Mouse (Mus musculus) lung, postnatal 0 days (tissue): ENCODE measurements around the gene Pi4k2b. TPM values are rescaled to one million over a fixed set of nuclear protein-coding genes. Genes with fewer than 3 reads are reported as not detected.

Experiments used
- ATAC-seq: fragments of 200-750 bp; cut with Nextera tagmentation; 2 replicates; pipeline ENCODE4 v1.8.0; 2017; ENCODE audit warnings: moderate library complexity
- DNase-seq: peaks from one replicate; pipeline ENCODE4 v3.0.0-alpha.2; 2016; ENCODE audit warnings: low spot score
- H3K27ac ChIP-seq: fragments of 300-500 bp; sonication (generic); 2 replicates; pipeline ENCODE4 v1.5.1; 2014; ENCODE audit warnings: antibody characterized with exemption, mild to moderate bottlenecking, low read length, mixed read lengths
- H3K27me3 ChIP-seq: fragments of 300-500 bp; sonication (generic); replicated peaks from 2 replicates; pipeline ENCODE4 v1.6.1; 2014; ENCODE audit warnings: low read length, mixed read lengths; ENCODE audit not compliant: insufficient read depth
- H3K36me3 ChIP-seq: fragments of 300-500 bp; sonication (generic); 2 replicates; pipeline ENCODE4 v1.6.1; 2014; ENCODE audit warnings: low read length, mixed read lengths; ENCODE audit not compliant: insufficient read depth
- H3K4me1 ChIP-seq: fragments of 300-500 bp; sonication (generic); 2 replicates; pipeline ENCODE4 v1.6.1; 2014; ENCODE audit warnings: antibody characterized with exemption, low read depth, low read length, mixed read lengths; ENCODE audit not compliant: insufficient read depth
- H3K4me2 ChIP-seq: fragments of 300-500 bp; sonication (generic); replicated peaks from 2 replicates; pipeline ENCODE4 v1.6.1; 2014; ENCODE audit warnings: low read depth, mild to moderate bottlenecking, low read length, moderate library complexity, mixed read lengths
- H3K4me3 ChIP-seq: fragments of 300-500 bp; sonication (generic); 2 replicates; pipeline ENCODE4 v1.5.1; 2014; ENCODE audit warnings: low read depth, low read length
- H3K9ac ChIP-seq: fragments of 300-500 bp; sonication (generic); replicated peaks from 2 replicates; pipeline ENCODE4 v1.6.1; 2014; ENCODE audit warnings: low read depth, mild to moderate bottlenecking
- H3K9me3 ChIP-seq: fragments of 300-500 bp; sonication (generic); 2 replicates; pipeline ENCODE4 v1.6.1; 2016; ENCODE audit warnings: low read length, mixed read lengths
- CTCF ChIP-seq: IDR thresholded peaks from 2 replicates; pipeline ENCODE4 v1.5.1; 2016; ENCODE audit warnings: antibody characterized with exemption, mild to moderate bottlenecking
- EP300 ChIP-seq: IDR thresholded peaks from 2 replicates; pipeline ENCODE4 v1.6.1; 2016; ENCODE audit warnings: antibody characterized with exemption, mild to moderate bottlenecking, control low read depth
- WGBS: fragments of 180-500 bp; shearing (Covaris S2); extraction: QIAGEN DNeasy Blood & Tissue Kit; methylation state at CpG from one replicate; pipeline ENCODE4 v1.1.7; 2014; 5-methylcytosine and 5-hydroxymethylcytosine counted together
- polyA plus RNA-seq: library from polyadenylated mRNA; unstranded; fragments of >200 nt; fragmentation: Nextera tagmentation; extraction: Ambion mirVana; gene quantifications from 2 replicates; pipeline ENCODE4 v1.2.1, GENCODE M21; 2015

Gene Pi4k2b
- polyA plus RNA-seq, 1 experiment from 2014 or later = 117 TPM

DNA sequence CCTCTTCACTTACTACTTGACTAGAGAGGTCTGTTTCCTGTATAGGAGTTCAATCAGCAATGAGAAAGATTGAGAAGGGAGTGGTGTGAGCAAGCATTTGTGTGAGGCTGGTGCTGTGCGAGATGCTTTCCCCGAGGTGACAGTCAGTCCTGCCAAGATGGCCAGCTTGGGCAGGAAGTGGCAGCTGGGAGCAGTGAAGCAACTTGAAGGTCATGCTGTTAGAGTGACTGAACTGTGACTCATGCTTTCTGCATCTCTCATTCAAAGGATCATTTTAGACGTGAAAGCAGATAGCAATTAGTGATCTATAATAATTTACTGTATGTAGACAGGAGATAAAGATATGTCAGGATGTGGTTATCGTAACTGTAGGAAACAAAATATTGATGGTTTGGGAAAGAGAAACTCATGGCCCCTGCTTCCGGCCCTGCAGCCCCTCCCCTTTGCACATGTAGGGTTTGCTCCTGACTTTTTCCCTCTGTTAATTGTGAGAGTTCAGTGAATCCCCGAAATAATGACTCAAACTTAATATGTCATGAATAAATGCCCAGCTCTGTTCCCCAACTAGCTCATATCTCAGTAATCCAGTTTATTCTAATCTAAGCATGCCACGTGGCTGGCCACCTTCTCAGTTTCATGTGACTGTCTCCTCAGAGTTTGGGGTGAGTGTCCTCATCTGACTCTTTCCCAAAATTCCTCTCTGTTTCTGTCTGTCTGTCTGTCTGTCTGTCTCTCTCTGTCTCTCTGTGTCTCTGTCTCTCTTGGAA, 45.4 kb downstream of the Pi4k2b start:
- DNase-seq (no peak), ATAC-seq (no peak)
- H3K9ac ChIP-seq = no peak overlapping the region
- H3K9me3 ChIP-seq = no peaks in the 10 kb centered on the region
- TF ChIP-seq CTCF (no peak), EP300 (no peak)
- no peaks in the 10 kb centered on the region for H3K27me3 ChIP-seq
- H3K4me1 ChIP-seq = no peaks in the 10 kb centered on the region; the same call in 1 of the 2 replicates
- 71% methylated on average over 7 of the region's 7 CpGs for WGBS
- no peak overlapping the region for H3K4me3 ChIP-seq
- no peak overlapping the region for H3K4me2 ChIP-seq
- no peaks in the 10 kb centered on the region for H3K36me3 ChIP-seq
- H3K27ac ChIP-seq = no peak overlapping the region

DNA sequence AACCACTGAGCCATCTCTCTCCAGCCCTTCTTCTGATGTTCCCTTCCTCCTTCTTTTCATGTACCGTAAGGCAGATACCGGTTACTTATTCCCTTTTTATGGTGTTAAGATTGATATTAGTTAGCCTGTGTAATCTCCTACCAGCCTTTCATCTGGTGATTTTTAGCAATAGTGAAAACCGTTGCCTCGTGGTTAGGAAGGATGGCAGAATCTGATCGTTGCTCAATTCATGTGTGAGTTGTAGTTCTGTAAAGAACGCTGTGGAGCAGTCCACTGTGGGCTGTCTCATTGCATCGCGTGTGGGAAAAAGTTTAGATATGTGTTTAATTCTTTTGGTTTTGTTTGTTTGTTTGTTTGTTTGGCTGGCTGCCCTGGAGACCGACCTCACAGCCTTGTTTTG, 51.9 kb downstream of the Pi4k2b start:
- ATAC-seq = no peak
- peaks cover 14% of the 10 kb centered on the region for H3K36me3 ChIP-seq
- TF ChIP-seq EP300 = no peak
- TF ChIP-seq CTCF = no peak

GRCm38 (mm10) chr5:52794109-52794508, 52.7 kb downstream of the Pi4k2b start:
- ATAC-seq (no peak), DNase-seq (no peak)
- TF ChIP-seq EP300 (no peak), CTCF (no peak)
- Histone ChIP-seq H3K27ac (no peak overlapping the region), H3K9ac (no peak overlapping the region), H3K27me3 (no peaks in the 10 kb centered on the region), H3K9me3 (no peaks in the 10 kb centered on the region), H3K4me1 (no peaks in the 10 kb centered on the region), H3K4me2 (no peak overlapping the region), H3K36me3 (peaks cover 14% of the 10 kb centered on the region), H3K4me3 (no peak overlapping the region)
- WGBS = 89% methylated on average over 9 of the region's 9 CpGs

More for the DNA sequence above, 51.9 kb downstream of the Pi4k2b start:
- Histone ChIP-seq H3K4me2 (no peak overlapping the region), H3K9ac (no peak overlapping the region), H3K4me1 (no peaks in the 10 kb centered on the region), H3K4me3 (no peak overlapping the region), H3K9me3 (no peaks in the 10 kb centered on the region), H3K27me3 (no peaks in the 10 kb centered on the region), H3K27ac (no peak overlapping the region)
- WGBS = 86% methylated on average over 9 of the region's 9 CpGs
- no peak for DNase-seq

DNA sequence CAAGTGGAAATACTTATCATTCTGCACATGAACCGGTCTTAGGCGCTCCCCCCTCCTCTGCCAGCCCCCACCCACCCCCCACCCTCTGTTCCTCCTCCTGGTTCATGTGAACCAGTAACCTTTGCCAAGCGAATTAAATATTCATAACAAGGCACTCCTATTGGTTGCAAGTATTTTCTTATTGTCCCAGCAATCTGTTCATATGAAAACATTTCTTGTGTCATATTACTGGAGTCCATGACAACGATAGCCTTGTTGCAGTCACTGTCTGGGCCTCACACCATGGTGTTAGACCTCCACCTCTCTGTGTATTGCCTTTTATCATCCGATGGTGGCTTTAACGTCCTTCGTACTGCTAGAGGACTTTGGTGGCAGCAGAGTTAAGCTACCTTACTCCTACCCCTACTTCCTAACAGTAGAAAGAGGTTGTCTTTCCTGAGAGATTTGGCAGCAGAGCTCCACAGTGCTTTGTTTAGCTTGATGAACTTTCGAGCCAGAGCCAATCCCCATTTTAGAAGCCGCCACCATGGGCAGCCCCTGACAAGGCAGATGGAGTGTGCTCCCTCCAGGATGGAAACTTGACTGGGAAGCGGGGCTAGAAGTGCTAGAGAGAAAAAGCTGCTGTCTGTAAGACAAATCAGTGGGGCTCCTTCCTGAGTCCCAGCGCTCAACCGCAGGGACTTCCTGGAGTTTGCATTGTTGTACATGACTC, 58.1 kb downstream of the Pi4k2b start:
- ATAC-seq (no peak), DNase-seq (no peak)
- Histone ChIP-seq H3K27ac (no peak overlapping the region), H3K4me1 (no peaks in the 10 kb centered on the region), H3K4me3 (no peak overlapping the region), H3K9ac (no peak overlapping the region), H3K9me3 (no peaks in the 10 kb centered on the region), H3K27me3 (no peaks in the 10 kb centered on the region), H3K36me3 (peaks cover 14% of the 10 kb centered on the region), H3K4me2 (no peak overlapping the region)
- WGBS = 90% methylated on average over 12 of the region's 12 CpGs
- TF ChIP-seq CTCF (no peak), EP300 (no peak)

DNA sequence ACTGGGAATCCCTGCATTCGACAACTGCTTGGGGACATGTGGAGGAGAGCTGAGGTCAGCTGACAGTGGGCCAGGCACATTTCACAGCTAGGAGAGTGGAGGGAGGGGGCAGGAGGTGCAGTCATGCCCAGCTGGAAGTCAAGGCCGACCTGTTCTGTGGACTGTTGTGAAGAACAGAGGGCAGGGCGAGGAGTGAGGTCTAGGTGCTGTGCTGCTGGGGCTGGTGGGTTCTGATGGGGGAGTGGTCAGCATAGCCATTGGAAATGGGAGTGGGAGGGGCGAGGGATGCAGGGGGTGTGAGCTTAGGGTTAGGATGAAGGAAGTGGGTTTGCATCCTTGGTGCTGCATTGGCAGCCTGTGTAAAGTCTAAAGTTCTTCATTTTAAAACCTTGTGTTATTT, 64.4 kb downstream of the Pi4k2b start:
- no peak for TF ChIP-seq CTCF
- no peak for TF ChIP-seq EP300
- no peak overlapping the region for H3K9ac ChIP-seq
- H3K4me3 ChIP-seq = no peak overlapping the region
- no peak for DNase-seq
- H3K4me1 ChIP-seq = no peaks in the 10 kb centered on the region
- H3K4me2 ChIP-seq = no peak overlapping the region
- H3K9me3 ChIP-seq = no peaks in the 10 kb centered on the region
- 68% methylated on average over 4 of the region's 4 CpGs for WGBS
- no peak for ATAC-seq
- no peak overlapping the region for H3K27ac ChIP-seq
- peaks cover 9% of the 10 kb centered on the region; the same call in 1 of the 2 replicates for H3K36me3 ChIP-seq
- no peaks in the 10 kb centered on the region for H3K27me3 ChIP-seq

- TF ChIP-seq EP300 = no peak
- H3K36me3 ChIP-seq = peaks cover 9% of the 10 kb centered on the region; the same call in 1 of the 2 replicates
- no peaks in the 10 kb centered on the region for H3K9me3 ChIP-seq
- 78% methylated on average over 8 of the region's 8 CpGs for WGBS
- H3K4me3 ChIP-seq = no peak overlapping the region
- DNase-seq = no peak
- no peak overlapping the region for H3K9ac ChIP-seq
- H3K4me1 ChIP-seq = no peaks in the 10 kb centered on the region
- H3K27ac ChIP-seq = no peak overlapping the region
- H3K27me3 ChIP-seq = no peaks in the 10 kb centered on the region
- ATAC-seq = no peak
- no peak overlapping the region for H3K4me2 ChIP-seq
Measured at GRCm38 (mm10) chr5:52806349-52806748, 65.0 kb downstream of the Pi4k2b start.
